Mouse (Mus musculus): ENCODE data around the gene Pnkd.

DNA sequence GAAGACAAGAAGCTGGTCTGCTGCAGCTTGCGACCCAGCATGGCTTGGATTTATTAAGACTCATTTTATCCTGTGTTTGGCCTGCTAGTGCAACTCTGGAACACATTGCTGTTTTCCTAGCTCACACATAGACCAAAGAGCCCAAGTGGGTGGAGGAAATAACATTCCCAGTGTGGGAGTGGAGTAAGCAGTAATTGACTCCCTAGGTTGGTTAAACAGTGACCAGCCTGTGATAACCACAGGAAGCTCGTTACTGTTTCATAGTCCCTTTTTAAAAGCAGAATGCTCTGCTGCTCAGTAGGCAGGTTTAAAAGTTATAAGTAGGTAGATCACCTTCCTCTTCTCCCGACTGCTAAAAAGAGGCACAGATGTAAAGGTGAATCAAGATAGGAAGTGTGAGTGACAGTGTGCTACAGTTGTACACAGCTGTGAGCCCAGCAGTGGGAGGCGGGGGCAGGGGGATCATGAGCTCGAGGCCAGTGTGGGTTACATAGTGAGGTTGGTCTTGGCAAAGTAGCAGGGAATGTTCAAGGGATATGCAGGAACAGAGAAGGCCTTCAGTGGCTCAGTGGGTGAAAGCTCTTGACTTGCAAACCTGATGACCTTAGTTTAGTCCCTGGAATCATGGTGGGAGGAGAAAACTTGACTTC lies 35.3 kb upstream of the Pnkd start:
- TF ChIP-seq CTCF (IDR thresholded peaks at IDR 0.05; ENCODE audit: control insufficient read depth, insufficient read depth, insufficient read length) (no peak), USF1 (IDR thresholded peaks at IDR 0.05; ENCODE audit: low read depth) (no peak), MAX (IDR thresholded peaks at IDR 0.05) (no peak), CEBPB (IDR thresholded peaks at IDR 0.05; ENCODE audit: low read depth) (no peak)

Measured in C2C12 (cell line).